Mouse (Mus musculus): ENCODE results near the gene Cnot10.

Cnot10 gene

GRCm38 (mm10) chr9:114543882-114544753 lies 95.9 kb downstream of the Cnot10 start:
- DNase-seq, result peak; percentile 6 to 7

GRCm38 (mm10) chr9:114541279-114541741 lies 98.7 kb downstream of the Cnot10 start:
- no peak for DNase-seq

GRCm38 (mm10) chr9:114538996-114539563 lies 100.9 kb downstream of the Cnot10 start:
- no peak for DNase-seq

- no peak for DNase-seq
Observed at GRCm38 (mm10) chr9:114536628-114537027, 103.4 kb downstream of the Cnot10 start.

Measured in cerebellum, adult 18-20 months (tissue).